ENCODE assay signal across 30 mouse cellular contexts in genomic region chr9:62400531-62401170, GRCm38 (mm10). TPM values are rescaled to one million over a fixed set of nuclear protein-coding genes. Genes with fewer than 3 reads are reported as not detected.
DNase-seq lines count a peak whose midpoint lies in the region; ATAC-seq and TF ChIP-seq lines count a peak whose summit lies in the region.
"Had no signal": no experiment of that assay in that cellular context is flagged by ENCODE, and none has a peak within 500 bp of the region (broad histone marks: within the 10 kb centered on the region; RNA-seq: fewer than 3 reads in every experiment).

No protein-coding gene starts in this region.

- no peaks in the 10 kb centered on the region for H3K36me3 ChIP-seq in heart, embryonic 13.5 days
- no peaks in the 10 kb centered on the region for H3K36me3 ChIP-seq in lung, embryonic 16.5 days (ENCODE audit: control insufficient read depth, insufficient read depth, low read length)
- H3K36me3 ChIP-seq in myocyte (ENCODE audit: control insufficient read depth, insufficient read depth) = no peaks in the 10 kb centered on the region
- H3K36me3 ChIP-seq: forebrain, embryonic 12.5 days; heart, embryonic 10.5 days; hindbrain, embryonic 12.5 days; neural tube, embryonic 12.5 days had no signal

- peak; percentile 17 for TF ChIP-seq POLR2A in myocyte (IDR thresholded peaks at IDR 0.05; ENCODE audit: insufficient read length, low read depth)

- peak overlapping the region; percentile 8; the same call in 1 of the 2 replicates for H3K9ac ChIP-seq in heart, embryonic 13.5 days
- H3K9ac ChIP-seq in lung, embryonic 16.5 days (ENCODE audit: low read length) = peak overlapping the region; percentile 24; the same call in 1 of the 2 replicates
- H3K9ac ChIP-seq: forebrain, embryonic 12.5 days; forebrain, postnatal 0 days; hindbrain, embryonic 12.5 days; liver, embryonic 14.5 days; lung, embryonic 14.5 days; neural tube, embryonic 12.5 days had no signal

- no peaks in the 10 kb centered on the region for H3K27me3 ChIP-seq in heart, embryonic 13.5 days (replicated peaks)
- no peaks in the 10 kb centered on the region for H3K27me3 ChIP-seq in lung, embryonic 16.5 days (ENCODE audit: control insufficient read depth, insufficient read depth, low read depth, low read length)
- no peaks in the 10 kb centered on the region for H3K27me3 ChIP-seq in myocyte (ENCODE audit: control insufficient read depth, insufficient read depth, insufficient read length)
- H3K27me3 ChIP-seq: forebrain, embryonic 12.5 days; hindbrain, embryonic 12.5 days; neural tube, embryonic 12.5 days had no signal

- H3K9me3 ChIP-seq in heart, embryonic 13.5 days = peaks cover 11% of the 10 kb centered on the region
- no peaks in the 10 kb centered on the region for H3K9me3 ChIP-seq in lung, embryonic 16.5 days (ENCODE audit: control insufficient read depth, low read length)
- H3K9me3 ChIP-seq: forebrain, embryonic 12.5 days; heart, embryonic 10.5 days; hindbrain, embryonic 12.5 days; neural tube, embryonic 12.5 days had no signal

- no peak overlapping the region for H3K4me2 ChIP-seq in heart, embryonic 13.5 days
- no peak overlapping the region for H3K4me2 ChIP-seq in lung, embryonic 16.5 days (ENCODE audit: low read depth, low read length)
- peak overlapping the region; percentile 71 for H3K4me2 ChIP-seq in myocyte (ENCODE audit: low read depth)
- H3K4me2 ChIP-seq: forebrain, embryonic 12.5 days; hindbrain, embryonic 12.5 days; lung, embryonic 14.5 days; neural tube, embryonic 12.5 days had no signal

- no peak overlapping the region for H3K27ac ChIP-seq in heart, embryonic 13.5 days (replicated peaks)
- H3K27ac ChIP-seq in lung, embryonic 16.5 days (ENCODE audit: low read length) = no peak overlapping the region
- H3K27ac ChIP-seq: forebrain, embryonic 12.5 days; heart, embryonic 10.5 days; hindbrain, embryonic 12.5 days; kidney, postnatal 0 days; liver, embryonic 14.5 days; neural tube, embryonic 12.5 days had no signal

- ATAC-seq in heart, embryonic 13.5 days (ENCODE audit: extremely low read depth, insufficient number of reproducible peaks, low FRiP score, low TSS enrichment) = no peak
- no peak for ATAC-seq in lung, embryonic 16.5 days (ENCODE audit: low read depth)
- ATAC-seq: activated CD4-positive, CD25-positive, alpha-beta regulatory T cell, adult 4 months; CD4-positive, CD25-positive, alpha-beta regulatory T cell, adult 4 months; forebrain, postnatal 0 days; midbrain, embryonic 16.5 days had no signal

- no peak overlapping the region for H3K4me3 ChIP-seq in heart, embryonic 13.5 days
- H3K4me3 ChIP-seq in lung, embryonic 16.5 days (ENCODE audit: low read length) = no peak overlapping the region
- no peak overlapping the region for H3K4me3 ChIP-seq in myocyte
- H3K4me3 ChIP-seq: forebrain, embryonic 12.5 days; heart, embryonic 10.5 days; hindbrain, embryonic 12.5 days; neural tube, embryonic 12.5 days had no signal

- H3K4me1 ChIP-seq in heart, embryonic 13.5 days = peaks cover 5% of the 10 kb centered on the region; the same call in 1 of the 2 replicates
- peaks cover 5% of the 10 kb centered on the region; the same call in 1 of the 2 replicates for H3K4me1 ChIP-seq in lung, embryonic 16.5 days (replicated peaks; ENCODE audit: control insufficient read depth, insufficient read depth, low read length)
- H3K4me1 ChIP-seq: forebrain, embryonic 12.5 days had no signal

- no peak overlapping the region for H3ac ChIP-seq in myocyte (ENCODE audit: control insufficient read depth, insufficient read length)

- 50% methylated on average over 11 of the region's 11 CpGs for WGBS in heart, embryonic 13.5 days
- WGBS in lung, embryonic 16.5 days = 36% methylated on average over 11 of the region's 11 CpGs

- no peaks in the 10 kb centered on the region for H3K79me2 ChIP-seq in myocyte (ENCODE audit: control insufficient read depth, insufficient read depth)

- DNase-seq in heart, adult 11 months = no peak
- DNase-seq in lung, postnatal 36 days = no peak
- DNase-seq in NIH3T3 (ENCODE audit: low read depth) = peak; percentile 66
- DNase-seq in cerebellum, postnatal 25 days = no peak
- DNase-seq in thymus, postnatal 10 days (ENCODE audit: low spot score in 2 of 2) = no peak
- DNase-seq: adrenal gland, adult 2 months; adrenal gland, postnatal 36 days; cerebellum, adult 2 months; cerebellum, postnatal 14 days; forebrain, postnatal 0 days; gastrocnemius, postnatal 10 days; heart, postnatal 36 days; kidney, adult 18-20 months; kidney, postnatal 4 days; left cerebral cortex, postnatal 4 days; lung, embryonic 14.5 days; right cerebral cortex, postnatal 4 days; thymus, postnatal 25 days had no signal

TF ChIP-seq in myocyte, 11 proteins besides CTCF, POLR2A, EP300 and RAD21:
- peak; percentile 24; the same call in 1 of the 2 replicates for TF ChIP-seq CEBPB (IDR thresholded peaks at IDR 0.05; ENCODE audit: insufficient read depth, poor library complexity, severe bottlenecking)
- TF ChIP-seq MYOD1 (IDR thresholded peaks at IDR 0.05; ENCODE audit: control insufficient read depth in 1 of 3, insufficient read length in 2 of 3, low read depth in 2 of 3) = no peak

RNA-seq across cellular contexts. Expression of gene Anp32a, which starts 59.6 kb away (rescaled TPM):
- 150 and 157 TPM in 2 replicates for polyA plus RNA-seq in heart, embryonic 13.5 days (2015; fragmentation: Nextera tagmentation; extraction: Ambion mirVana)
- polyA plus RNA-seq in lung, embryonic 16.5 days (2015; fragmentation: Nextera tagmentation; extraction: Ambion mirVana) = 195 and 205 TPM in 2 replicates
- 83.9 TPM for polyA plus RNA-seq in myocyte (2012; fragmentation: generic; extraction: Trizol)
